Mouse (Mus musculus): ENCODE measurements around the gene Cpt1c.

Gene Cpt1c

GRCm38 (mm10) chr7:44962831-44963230 lies 11.8 kb downstream of the Cpt1c start:
- DNase-seq (ENCODE audit: low read depth): no peak

- no peak for DNase-seq (ENCODE audit: low read depth)
Measured at GRCm38 (mm10) chr7:44962337-44962736, 12.3 kb downstream of the Cpt1c start.

- DNase-seq (ENCODE audit: low read depth): no peak
Measured at GRCm38 (mm10) chr7:44960512-44960910, 14.1 kb downstream of the Cpt1c start.

- no peak for DNase-seq (ENCODE audit: low read depth)
Measured at GRCm38 (mm10) chr7:44959874-44960511, 14.7 kb downstream of the Cpt1c start.

GRCm38 (mm10) chr7:44959281-44959680 lies 15.4 kb downstream of the Cpt1c start:
- no peak for DNase-seq (ENCODE audit: low read depth)

- peak; percentile 75 for DNase-seq (ENCODE audit: low read depth)
Measured at GRCm38 (mm10) chr7:44958208-44958607, 16.4 kb downstream of the Cpt1c start.

- no peak for DNase-seq (ENCODE audit: low read depth)
Measured at GRCm38 (mm10) chr7:44957183-44957835, 17.3 kb downstream of the Cpt1c start.

GRCm38 (mm10) chr7:44956266-44956665 lies 18.4 kb downstream of the Cpt1c start:
- DNase-seq (ENCODE audit: low read depth): no peak

- DNase-seq (ENCODE audit: low read depth): peak; percentile 75
Measured at GRCm38 (mm10) chr7:44955628-44956027, 19.0 kb downstream of the Cpt1c start.

GRCm38 (mm10) chr7:44954091-44954885 lies 20.4 kb downstream of the Cpt1c start:
- no peak for DNase-seq (ENCODE audit: low read depth)

GRCm38 (mm10) chr7:44953561-44953960 lies 21.1 kb downstream of the Cpt1c start:
- DNase-seq (ENCODE audit: low read depth): no peak

- peak; percentile 98 for DNase-seq (ENCODE audit: low read depth)
Measured at GRCm38 (mm10) chr7:44952611-44953306, 21.9 kb downstream of the Cpt1c start.

- DNase-seq (ENCODE audit: low read depth): peak; percentile 82
Measured at GRCm38 (mm10) chr7:44951960-44952359, 22.7 kb downstream of the Cpt1c start.

- DNase-seq (ENCODE audit: low read depth): no peak
Measured at GRCm38 (mm10) chr7:44949922-44950321, 24.7 kb downstream of the Cpt1c start.

GRCm38 (mm10) chr7:44942904-44943303 lies 31.7 kb downstream of the Cpt1c start, which contains the start of gene Tsks:
TSS of gene Tsks (plus strand) at chr7:44943204.
- no peak for DNase-seq (ENCODE audit: low read depth)

- DNase-seq (ENCODE audit: low read depth): no peak
Measured at GRCm38 (mm10) chr7:44938680-44939079, 36.0 kb downstream of the Cpt1c start.

GRCm38 (mm10) chr7:44929204-44930151 lies 45.2 kb downstream of the Cpt1c start, which contains the start of gene Ap2a1:
TSS of gene Ap2a1 (minus strand) at chr7:44929496.
- DNase-seq (ENCODE audit: low read depth): peak; percentile 100

- DNase-seq (ENCODE audit: low read depth): no peak
Measured at GRCm38 (mm10) chr7:44928570-44928969, 46.1 kb downstream of the Cpt1c start.

GRCm38 (mm10) chr7:44925468-44925867 lies 49.2 kb downstream of the Cpt1c start:
- DNase-seq (ENCODE audit: low read depth): peak; percentile 70

GRCm38 (mm10) chr7:44922530-44922929 lies 52.1 kb downstream of the Cpt1c start:
- DNase-seq (ENCODE audit: low read depth): no peak

GRCm38 (mm10) chr7:44919127-44919526 lies 55.5 kb downstream of the Cpt1c start:
- DNase-seq (ENCODE audit: low read depth): no peak

Measured in 416B (cell line).